Mouse (Mus musculus) bone marrow macrophage, adult 2 months (primary cell): ENCODE measurements around the gene E2f8.

ENCODE experiments used
- CTCF ChIP-seq: IDR thresholded peaks from 2 replicates; pipeline ENCODE4 v1.5.1; 2012; ENCODE audit warnings: low read depth, mild to moderate bottlenecking, low read length, moderate library complexity
- POLR2A ChIP-seq: IDR thresholded peaks from 2 replicates; pipeline ENCODE4 v1.6.1; 2012; ENCODE audit warnings: mild to moderate bottlenecking, low read depth, low read length, borderline replicate concordance

- TF ChIP-seq CTCF: no peak
- no peak for TF ChIP-seq POLR2A
These were observed 6.6 kb upstream of the E2f8 start for GRCm38 (mm10) chr7:48887973-48888372.
